Mouse (Mus musculus) liver, embryonic 16.5 days (tissue): ENCODE measurements around the gene 1110017D15Rik. TPM values are rescaled to one million over a fixed set of nuclear protein-coding genes. Genes with fewer than 3 reads are reported as not detected.

ENCODE experiments used
- ATAC-seq: fragments of 200-750 bp; cut with Nextera tagmentation; 2 replicates; pipeline ENCODE4 v1.8.0; 2017; ENCODE audit warnings: low read depth, mild to moderate bottlenecking, moderate number of reproducible peaks, moderate library complexity
- H3K27ac ChIP-seq: fragments of 300-500 bp; sonication (generic); 2 replicates; pipeline ENCODE4 v1.5.1; 2014; ENCODE audit warnings: mild to moderate bottlenecking, low read length
- H3K27me3 ChIP-seq: fragments of 300-500 bp; sonication (generic); 2 replicates; pipeline ENCODE4 v1.6.1; 2014; ENCODE audit warnings: low read depth, low read length, mixed read lengths; ENCODE audit not compliant: control insufficient read depth, insufficient read depth
- H3K36me3 ChIP-seq: fragments of 300-500 bp; sonication (generic); 2 replicates; pipeline ENCODE4 v1.6.1; 2014; ENCODE audit warnings: mild to moderate bottlenecking; ENCODE audit not compliant: control insufficient read depth, insufficient read depth
- H3K4me1 ChIP-seq: fragments of 300-500 bp; sonication (generic); 2 replicates; pipeline ENCODE4 v1.6.1; 2014; ENCODE audit warnings: low read depth, low read length, mixed read lengths; ENCODE audit not compliant: control insufficient read depth
- H3K4me2 ChIP-seq: fragments of 300-500 bp; sonication (generic); 2 replicates; pipeline ENCODE4 v1.6.1; 2014; ENCODE audit warnings: low read depth, low read length, mixed read lengths
- H3K4me3 ChIP-seq: fragments of 300-500 bp; sonication (generic); 2 replicates; pipeline ENCODE4 v1.5.1; 2014; ENCODE audit warnings: low read depth, mild to moderate bottlenecking, low read length
- H3K9ac ChIP-seq: fragments of 300-500 bp; sonication (generic); 2 replicates; pipeline ENCODE4 v1.6.1; 2014; ENCODE audit warnings: low read depth, low read length
- H3K9me3 ChIP-seq: fragments of 300-500 bp; sonication (generic); replicated peaks from 2 replicates; pipeline ENCODE4 v1.6.1; 2016; ENCODE audit warnings: low read length; ENCODE audit not compliant: control insufficient read depth
- WGBS: fragments of 180-500 bp; shearing (Covaris S2); extraction: QIAGEN DNeasy Blood & Tissue Kit; methylation state at CpG from one replicate; pipeline ENCODE4 v1.1.7; 2014; ENCODE audit not compliant: insufficient replicate concordance; 5-methylcytosine and 5-hydroxymethylcytosine counted together
- polyA plus RNA-seq: library from polyadenylated mRNA; unstranded; fragments of >200 nt; fragmentation: Nextera tagmentation; extraction: Ambion mirVana; gene quantifications from 2 replicates; pipeline ENCODE4 v1.2.1, GENCODE M21; 2015

The 1110017D15Rik gene
- polyA plus RNA-seq, 1 experiment from 2014 or later, result not detected

DNA sequence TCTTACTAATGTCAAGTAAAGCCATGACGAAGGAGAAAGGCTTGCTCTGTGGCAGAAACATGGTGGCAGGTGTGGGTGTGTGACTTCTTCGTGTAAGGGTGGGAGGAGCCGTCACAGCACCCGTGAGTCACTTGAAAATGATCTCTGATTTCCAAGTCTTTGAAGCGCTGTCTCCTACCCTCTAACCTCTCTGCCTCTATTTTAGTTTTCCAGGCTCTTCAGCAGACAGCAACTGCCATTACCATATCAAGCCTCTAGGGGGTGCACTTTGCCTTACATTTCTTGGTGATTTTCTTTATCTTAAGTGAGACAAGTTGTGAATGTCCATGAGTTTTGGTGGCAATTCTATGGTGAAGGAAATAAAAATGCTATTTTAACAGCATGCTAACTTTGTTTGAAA is 5.7 kb upstream of the 1110017D15Rik start:
- no peaks in the 10 kb centered on the region for H3K36me3 ChIP-seq
- no peaks in the 10 kb centered on the region for H3K9me3 ChIP-seq
- H3K27ac ChIP-seq, result no peak overlapping the region
- no peaks in the 10 kb centered on the region; the same call in 1 of the 2 replicates for H3K27me3 ChIP-seq
- H3K4me1 ChIP-seq, result no peaks in the 10 kb centered on the region
- no peak overlapping the region for H3K4me3 ChIP-seq
- no peak overlapping the region for H3K4me2 ChIP-seq
- no peak for ATAC-seq
- no peak overlapping the region for H3K9ac ChIP-seq
- WGBS, result 40% methylated on average over 5 of the region's 5 CpGs

DNA sequence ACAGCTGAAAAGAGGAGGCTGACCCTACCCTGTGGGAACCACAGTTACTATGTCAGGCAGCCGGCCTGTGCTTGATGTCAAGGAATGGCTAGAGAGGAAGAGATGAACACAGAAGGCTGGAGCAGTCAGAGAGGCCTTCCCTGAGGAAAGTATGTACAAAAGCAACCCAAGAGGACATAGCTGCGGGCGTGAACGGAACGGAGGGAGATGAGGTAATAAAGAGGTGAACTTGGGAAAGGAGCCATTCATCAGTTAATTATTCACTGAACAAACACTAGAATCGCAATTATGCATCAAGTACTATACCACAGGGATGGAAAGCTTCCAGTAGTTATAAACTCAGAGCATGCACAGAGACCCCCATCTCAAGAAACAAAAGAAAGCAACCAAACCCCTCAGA is 5.0 kb upstream of the 1110017D15Rik start:
- Histone ChIP-seq H3K27ac (no peak overlapping the region), H3K9me3 (no peaks in the 10 kb centered on the region), H3K4me3 (no peak overlapping the region), H3K27me3 (no peaks in the 10 kb centered on the region; the same call in 1 of the 2 replicates), H3K4me1 (no peaks in the 10 kb centered on the region), H3K9ac (no peak overlapping the region), H3K4me2 (no peak overlapping the region), H3K36me3 (no peaks in the 10 kb centered on the region)
- WGBS, result 67% methylated on average over 6 of the region's 6 CpGs
- no peak for ATAC-seq

DNA sequence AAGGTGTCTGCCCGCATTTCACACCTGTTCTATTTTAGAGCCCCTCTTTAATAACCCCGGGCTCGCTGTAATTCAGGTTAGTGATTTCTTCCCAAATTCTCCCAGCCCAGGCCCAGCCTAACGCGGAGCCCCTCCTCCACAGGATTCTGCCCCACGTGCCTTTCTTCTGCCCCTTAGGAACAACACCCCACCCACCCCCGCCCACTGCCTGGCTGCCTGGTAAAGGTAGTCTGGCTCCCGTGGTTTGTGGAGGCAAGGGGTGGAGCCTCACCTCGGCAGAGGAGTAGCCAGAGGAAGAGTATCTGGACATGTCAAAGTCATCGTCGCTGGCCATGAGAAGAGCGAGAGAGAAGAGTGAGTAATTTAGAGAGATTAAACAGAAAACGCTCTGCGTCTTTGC is 3.5 kb upstream of the 1110017D15Rik start:
- H3K4me2 ChIP-seq, result no peak overlapping the region
- ATAC-seq, result no peak
- H3K27ac ChIP-seq, result no peak overlapping the region
- H3K9me3 ChIP-seq, result no peaks in the 10 kb centered on the region
- H3K4me3 ChIP-seq, result no peak overlapping the region
- no peaks in the 10 kb centered on the region for H3K4me1 ChIP-seq
- 38% methylated on average over 14 of the region's 14 CpGs for WGBS
- no peaks in the 10 kb centered on the region for H3K27me3 ChIP-seq
- no peaks in the 10 kb centered on the region for H3K36me3 ChIP-seq
- no peak overlapping the region for H3K9ac ChIP-seq

DNA sequence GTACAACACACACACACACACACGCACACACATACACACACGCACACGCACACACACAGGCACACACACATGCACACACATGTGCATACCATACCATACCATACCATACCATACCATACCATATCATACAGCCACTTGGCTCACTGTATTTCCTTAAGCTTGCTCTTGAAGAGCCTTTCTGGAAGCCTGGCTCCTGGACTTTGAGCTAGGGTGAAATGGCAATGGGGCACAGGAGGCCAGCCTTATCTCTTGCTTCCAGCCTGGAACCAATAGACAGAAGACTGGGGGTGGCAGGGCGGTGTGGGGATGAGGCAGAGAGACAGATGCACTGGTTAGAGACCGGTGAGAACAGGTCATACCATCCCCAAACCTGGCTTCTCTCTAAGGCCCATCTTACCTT is 2.1 kb upstream of the 1110017D15Rik start:
- 72% methylated on average over 5 of the region's 5 CpGs for WGBS
- Histone ChIP-seq H3K36me3 (no peaks in the 10 kb centered on the region), H3K4me2 (no peak overlapping the region), H3K9me3 (no peaks in the 10 kb centered on the region), H3K9ac (no peak overlapping the region), H3K27ac (no peak overlapping the region), H3K27me3 (no peaks in the 10 kb centered on the region), H3K4me1 (no peaks in the 10 kb centered on the region), H3K4me3 (no peak overlapping the region)
- ATAC-seq, result no peak

DNA sequence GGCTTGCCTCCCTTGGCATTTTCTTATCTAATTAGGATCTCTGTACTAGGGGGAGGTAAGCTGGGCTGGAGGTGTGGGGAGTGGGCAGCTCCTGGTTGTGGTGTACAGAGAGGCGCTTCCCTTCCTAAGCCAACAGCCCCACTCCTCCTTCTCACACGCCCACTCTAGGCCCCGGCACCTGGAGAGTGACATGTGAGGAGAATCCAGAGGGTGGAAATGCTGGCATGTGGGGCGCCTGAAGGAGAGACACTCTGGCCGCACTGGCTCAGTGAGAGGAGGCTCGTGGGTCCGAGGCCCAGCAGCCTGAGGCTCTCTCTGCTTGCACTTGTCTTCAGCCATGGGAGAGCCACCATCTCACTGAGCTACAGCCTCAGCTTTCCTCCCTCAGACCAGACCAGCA is 1.2 kb upstream of the 1110017D15Rik start:
- H3K4me1 ChIP-seq, result no peaks in the 10 kb centered on the region
- peaks cover 4% of the 10 kb centered on the region; the same call in 1 of the 2 replicates for H3K27me3 ChIP-seq
- no peaks in the 10 kb centered on the region for H3K9me3 ChIP-seq
- H3K9ac ChIP-seq, result no peak overlapping the region
- H3K4me3 ChIP-seq, result no peak overlapping the region
- no peak overlapping the region for H3K27ac ChIP-seq
- WGBS, result 79% methylated on average over 7 of the region's 7 CpGs
- ATAC-seq, result no peak
- H3K4me2 ChIP-seq, result no peak overlapping the region
- no peaks in the 10 kb centered on the region for H3K36me3 ChIP-seq

DNA sequence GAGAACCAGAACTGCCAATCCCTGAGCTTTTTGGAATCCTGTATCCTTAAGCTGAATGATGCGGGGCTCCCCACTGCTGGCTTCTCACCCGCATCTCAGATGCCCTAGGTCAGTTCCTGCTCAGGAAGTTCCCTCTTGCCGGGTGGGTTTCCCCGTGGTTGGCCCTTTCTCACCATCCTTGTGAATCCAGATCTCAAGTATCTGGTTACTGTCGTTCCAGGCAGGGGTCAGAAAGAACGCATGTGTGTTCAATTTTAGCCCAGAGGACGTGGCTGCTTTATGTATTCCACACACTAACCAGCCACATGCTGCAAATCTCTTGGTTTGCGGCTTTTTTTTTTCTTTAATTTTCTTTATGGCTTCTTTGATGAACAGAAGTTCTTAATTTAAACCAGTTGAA is 3.4 kb downstream of the 1110017D15Rik start:
- Histone ChIP-seq H3K36me3 (no peaks in the 10 kb centered on the region), H3K9ac (no peak overlapping the region), H3K4me2 (no peak overlapping the region), H3K4me3 (no peak overlapping the region), H3K27ac (no peak overlapping the region), H3K27me3 (peaks cover 12% of the 10 kb centered on the region), H3K4me1 (no peaks in the 10 kb centered on the region), H3K9me3 (no peaks in the 10 kb centered on the region)
- 21% methylated on average over 8 of the region's 8 CpGs for WGBS
- ATAC-seq, result no peak

- Histone ChIP-seq H3K4me1 (no peaks in the 10 kb centered on the region), H3K4me3 (no peak overlapping the region), H3K36me3 (no peaks in the 10 kb centered on the region), H3K4me2 (no peak overlapping the region), H3K9ac (no peak overlapping the region), H3K27ac (no peak overlapping the region), H3K9me3 (no peaks in the 10 kb centered on the region), H3K27me3 (peaks cover 16% of the 10 kb centered on the region)
- WGBS, result 38% methylated on average over 4 of the region's 4 CpGs
- ATAC-seq, result no peak
These were observed 3.8 kb downstream of the 1110017D15Rik start for GRCm38 (mm10) chr4:41513309-41513708.

GRCm38 (mm10) chr4:41507998-41508397 is 9.1 kb downstream of the 1110017D15Rik start:
- peaks cover 24% of the 10 kb centered on the region for H3K27me3 ChIP-seq
- H3K9ac ChIP-seq, result no peak overlapping the region
- no peak overlapping the region for H3K4me3 ChIP-seq
- no peak overlapping the region for H3K27ac ChIP-seq
- no peaks in the 10 kb centered on the region for H3K9me3 ChIP-seq
- H3K4me1 ChIP-seq, result peaks cover 13% of the 10 kb centered on the region
- WGBS, result 43% methylated on average over 7 of the region's 7 CpGs
- no peaks in the 10 kb centered on the region for H3K36me3 ChIP-seq
- no peak for ATAC-seq
- no peak overlapping the region for H3K4me2 ChIP-seq

DNA sequence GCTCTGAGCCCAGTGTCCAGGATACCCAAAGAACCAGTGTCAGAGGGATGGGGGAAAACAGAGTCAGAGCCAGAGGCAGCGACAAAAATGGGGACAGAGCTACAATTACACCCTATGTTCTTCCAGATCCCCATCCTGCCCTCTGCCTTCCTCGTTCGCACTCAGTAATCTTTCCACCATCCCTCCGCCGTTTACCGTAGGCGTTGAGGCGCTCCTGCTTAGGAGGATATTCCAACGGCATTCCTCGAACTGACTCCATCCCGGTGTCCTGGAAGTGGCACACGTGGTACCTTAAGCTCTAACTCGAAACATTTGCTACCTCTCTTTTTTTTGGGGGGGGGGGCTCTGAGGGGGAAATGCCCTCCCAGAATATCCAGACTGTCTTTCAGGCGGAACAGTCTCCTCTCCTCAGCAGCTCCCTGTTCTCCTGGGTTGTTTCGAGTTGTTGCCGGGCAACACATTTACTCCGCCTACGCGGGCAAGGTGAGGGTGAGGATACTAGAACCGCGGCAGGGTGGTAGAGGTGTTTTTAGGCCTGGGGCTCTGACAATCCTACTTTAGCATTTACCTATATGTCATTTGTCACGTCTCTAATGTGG is 9.7 kb downstream of the 1110017D15Rik start:
- peaks cover 17% of the 10 kb centered on the region for H3K4me1 ChIP-seq
- 5% methylated on average over 22 of the region's 22 CpGs for WGBS
- no peaks in the 10 kb centered on the region for H3K36me3 ChIP-seq
- peaks cover 28% of the 10 kb centered on the region for H3K27me3 ChIP-seq
- no peak overlapping the region for H3K27ac ChIP-seq
- H3K9ac ChIP-seq, result peak overlapping the region; percentile 51
- peak overlapping the region; percentile 53 for H3K4me3 ChIP-seq
- peak overlapping the region; percentile 81 for H3K4me2 ChIP-seq
- H3K9me3 ChIP-seq, result no peaks in the 10 kb centered on the region
- no peak for ATAC-seq
